ENCODE assay signal across 9 mouse cellular contexts in the genomic region with DNA sequence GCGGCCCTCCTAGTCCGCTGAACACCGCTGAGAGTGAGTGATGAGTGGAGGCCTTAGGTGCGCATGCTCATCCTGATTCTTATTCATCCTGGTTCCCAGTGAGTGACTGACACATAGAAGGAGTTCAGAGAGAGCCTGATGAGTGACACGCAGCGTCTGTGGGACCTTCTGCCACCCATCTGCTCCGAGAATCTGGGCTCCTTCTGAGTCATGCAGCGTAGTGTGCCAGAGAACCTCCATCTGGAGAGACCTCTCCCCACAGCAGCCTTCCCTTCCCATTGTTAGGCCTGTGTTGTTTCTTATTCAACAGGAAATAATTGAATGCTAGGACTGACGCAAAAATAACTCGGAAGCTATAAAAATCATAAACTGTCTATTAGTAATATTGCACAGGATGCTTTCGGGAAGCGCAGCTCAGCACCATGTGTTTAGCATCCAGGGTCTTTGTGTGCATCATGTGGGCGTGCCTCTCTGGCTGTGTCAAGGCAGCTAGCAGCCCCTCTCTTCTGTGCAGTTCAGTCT.
DNase-seq lines count a peak whose midpoint lies in the region; ATAC-seq lines count a peak whose summit lies in the region.
"Had no signal": no experiment of that assay in that cellular context is flagged by ENCODE, and none has a peak within 500 bp of the region (broad histone marks: within the 10 kb centered on the region; RNA-seq: fewer than 3 reads in every experiment).

No protein-coding gene starts in this region.

- no peaks in the 10 kb centered on the region for H3K27me3 ChIP-seq in hindbrain, embryonic 15.5 days
- no peaks in the 10 kb centered on the region for H3K27me3 ChIP-seq in hindbrain, embryonic 10.5 days (ENCODE audit: insufficient read depth, poor library complexity, severe bottlenecking)

- H3K4me3 ChIP-seq in hindbrain, embryonic 15.5 days: no peak overlapping the region
- H3K4me3 ChIP-seq in hindbrain, embryonic 10.5 days: no peak overlapping the region
- H3K4me3 ChIP-seq: megakaryocyte, embryonic 14.5 days had no signal

- 72% methylated on average over 13 of the region's 13 CpGs for WGBS in hindbrain, embryonic 15.5 days
- 86% methylated on average over 13 of the region's 13 CpGs for WGBS in hindbrain, embryonic 10.5 days

- DNase-seq in hindbrain, embryonic 10.5 days (ENCODE audit: low spot score): no peak
- peak; percentile 30 to 47 for DNase-seq in cerebellum, postnatal 36 days
- DNase-seq in layer of hippocampus, adult 9-10 months (ENCODE audit: low spot score): peak; percentile 90
- DNase-seq in lung, postnatal 25 days (ENCODE audit: low spot score): peak; percentile 42
- no peak for DNase-seq in urinary bladder, postnatal 4 days (ENCODE audit: low spot score in 2 of 2)
- no peak for DNase-seq in urinary bladder, postnatal 36 days (ENCODE audit: low spot score in 2 of 2)
- no peak for DNase-seq in spleen, adult 12 weeks (ENCODE audit: low spot score)

- no peak overlapping the region for H3K27ac ChIP-seq in hindbrain, embryonic 15.5 days (replicated peaks)
- H3K27ac ChIP-seq in hindbrain, embryonic 10.5 days: no peak overlapping the region

- H3K36me3 ChIP-seq in hindbrain, embryonic 15.5 days: no peaks in the 10 kb centered on the region
- no peaks in the 10 kb centered on the region for H3K36me3 ChIP-seq in hindbrain, embryonic 10.5 days

- no peak overlapping the region for H3K4me2 ChIP-seq in hindbrain, embryonic 15.5 days

- H3K9ac ChIP-seq in hindbrain, embryonic 15.5 days: no peak overlapping the region

- H3K4me1 ChIP-seq in hindbrain, embryonic 15.5 days (replicated peaks): no peaks in the 10 kb centered on the region
- no peaks in the 10 kb centered on the region for H3K4me1 ChIP-seq in hindbrain, embryonic 10.5 days (replicated peaks)
- H3K4me1 ChIP-seq: megakaryocyte, embryonic 14.5 days had no signal

- ATAC-seq in hindbrain, embryonic 15.5 days (ENCODE audit: low FRiP score, low read depth): peak; percentile 73

- no peaks in the 10 kb centered on the region for H3K9me3 ChIP-seq in hindbrain, embryonic 15.5 days
- no peaks in the 10 kb centered on the region for H3K9me3 ChIP-seq in hindbrain, embryonic 10.5 days

Comparison
In these comparisons a context has a peak if more than half of its experiments do, and no peak if none do; other contexts are left out.
1. DNase-seq: peak in cerebellum, postnatal 36 days (2 of 2), layer of hippocampus, adult 9-10 months (single experiment) and lung, postnatal 25 days (single experiment); none in hindbrain, embryonic 10.5 days (single experiment), urinary bladder, postnatal 4 days (0 of 2), urinary bladder, postnatal 36 days (0 of 2) and spleen, adult 12 weeks (single experiment).